Mouse (Mus musculus) stomach, embryonic 15.5 days (tissue): ENCODE measurements around the gene Them4. TPM values are rescaled to one million over a fixed set of nuclear protein-coding genes. Genes with fewer than 3 reads are reported as not detected.

Source experiments
- polyA plus RNA-seq: library from polyadenylated mRNA; unstranded; fragments of >200 nt; fragmentation: Nextera tagmentation; extraction: Ambion mirVana; gene quantifications from 2 replicates; pipeline ENCODE4 v1.2.1, GENCODE M21; 2015

Gene Them4
- polyA plus RNA-seq, 1 experiment from 2014 or later = 11.2 TPM

Other genes starting within 250 kb of the Them4 start
- gene Gm10697, start 237.4 kb upstream of the Them4 start, polyA plus RNA-seq = not detected in 2 replicates
- not detected in 2 replicates for gene Gm10696, start 131.9 kb upstream of the Them4 start, polyA plus RNA-seq
- gene Gm5286, start 113.4 kb upstream of the Them4 start, polyA plus RNA-seq = not detected in 2 replicates
- gene Gm4778, start 46.1 kb upstream of the Them4 start, polyA plus RNA-seq = not detected in 2 replicates
- 5.2 and 10.4 TPM in 2 replicates for gene Them5, start 32.0 kb downstream of the Them4 start, polyA plus RNA-seq
- 1.4 and 2.0 TPM in 2 replicates for gene C2cd4d, start 52.3 kb downstream of the Them4 start, polyA plus RNA-seq
- 7.0 and 7.6 TPM in 2 replicates for gene Rorc, start 62.7 kb downstream of the Them4 start, polyA plus RNA-seq
- 0.49 and 0.51 TPM in 2 replicates for gene Lingo4, start 88.4 kb downstream of the Them4 start, polyA plus RNA-seq
- gene Tdrkh, start 103.2 kb downstream of the Them4 start, polyA plus RNA-seq = 9.4 and 10.6 TPM in 2 replicates
- gene Mrpl9, start 133.2 kb downstream of the Them4 start, polyA plus RNA-seq = 66.3 and 68.6 TPM in 2 replicates
- 0.79 and 1.5 TPM in 2 replicates for gene Oaz3, start 133.8 kb downstream of the Them4 start, polyA plus RNA-seq
- gene Celf3, start 168.2 kb downstream of the Them4 start, polyA plus RNA-seq = 23.0 and 25.8 TPM in 2 replicates
- 4.6 and 5.3 TPM in 2 replicates for gene Riiad1, start 170.3 kb downstream of the Them4 start, polyA plus RNA-seq